Mouse (Mus musculus): ENCODE measurements at regions not wholly inside any gene's neighbourhood (a gene's known extent, or its start where the extent isn't known, plus 50 kb on each side); places are given as distances from the start of the nearest gene placed in this dataset.

DNA sequence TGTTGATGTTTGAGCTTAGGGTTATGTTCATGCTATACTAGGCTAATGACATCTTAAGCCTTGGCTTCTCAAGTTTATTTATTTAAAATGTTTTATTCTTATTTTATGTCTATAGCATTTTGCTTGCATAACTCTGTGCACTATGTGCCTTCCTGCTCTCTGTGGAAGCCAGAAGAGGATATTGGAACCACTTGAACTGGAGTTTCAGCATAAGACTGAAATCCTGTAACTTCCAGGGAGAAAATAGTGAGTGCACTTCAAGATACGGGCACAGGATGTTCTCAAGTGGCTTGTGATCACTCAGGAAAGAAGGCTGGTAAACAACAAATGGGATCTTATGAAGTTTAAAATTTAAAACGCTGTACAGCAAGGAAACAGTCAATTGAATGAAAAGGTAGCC, 257.0 kb upstream of the Gm10131 start:
- peak; percentile 21 for DNase-seq

DNA sequence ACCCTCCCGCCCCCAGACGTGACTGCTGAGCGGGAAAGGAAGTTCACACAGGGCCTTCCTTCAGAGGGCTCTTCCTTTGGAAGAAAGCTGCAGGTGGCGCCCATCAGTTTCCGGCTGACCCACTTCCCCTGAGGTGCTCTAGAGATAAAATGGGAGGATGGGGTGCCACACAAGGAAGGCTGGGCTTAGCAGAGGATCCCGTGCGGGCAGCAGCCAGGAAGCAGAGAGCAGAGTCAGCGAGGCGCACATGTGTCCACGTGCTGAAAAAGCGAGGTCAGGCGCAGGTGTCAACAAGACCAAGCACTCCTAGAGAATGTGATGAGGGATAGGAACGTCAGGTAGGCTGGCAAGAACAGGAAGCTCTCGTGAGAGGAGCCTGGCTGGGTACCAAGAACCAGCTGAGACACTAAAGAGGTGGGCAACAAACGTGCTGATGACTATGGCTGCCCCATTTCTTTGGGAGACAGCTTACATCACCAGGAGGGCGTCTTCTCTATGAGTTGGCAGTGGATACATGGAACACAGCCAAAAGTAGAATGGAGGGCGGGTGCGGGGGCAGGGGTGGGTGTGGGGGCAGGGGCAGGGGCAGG, 253.0 kb upstream of the Gm10131 start:
- DNase-seq = no peak

DNA sequence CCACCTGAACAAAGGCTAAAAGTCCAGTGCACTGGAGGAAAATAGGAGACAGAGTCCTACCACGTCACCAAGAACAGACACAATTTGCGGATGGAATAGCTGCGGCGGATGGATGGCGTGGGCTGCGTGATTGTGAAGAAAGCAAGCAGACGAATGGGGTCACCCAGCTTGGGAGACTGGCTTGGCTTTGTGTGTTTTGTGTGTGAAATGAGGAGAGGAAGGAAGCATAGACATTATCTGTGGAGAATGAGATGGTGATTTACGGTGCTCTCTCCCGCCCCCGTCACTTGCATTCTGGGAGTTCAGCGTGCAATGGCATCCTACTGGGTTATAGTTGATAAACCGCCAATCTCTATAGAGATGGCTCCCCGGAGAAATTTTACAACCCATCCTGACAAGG, 252.1 kb upstream of the Gm10131 start:
- no peak for DNase-seq

DNA sequence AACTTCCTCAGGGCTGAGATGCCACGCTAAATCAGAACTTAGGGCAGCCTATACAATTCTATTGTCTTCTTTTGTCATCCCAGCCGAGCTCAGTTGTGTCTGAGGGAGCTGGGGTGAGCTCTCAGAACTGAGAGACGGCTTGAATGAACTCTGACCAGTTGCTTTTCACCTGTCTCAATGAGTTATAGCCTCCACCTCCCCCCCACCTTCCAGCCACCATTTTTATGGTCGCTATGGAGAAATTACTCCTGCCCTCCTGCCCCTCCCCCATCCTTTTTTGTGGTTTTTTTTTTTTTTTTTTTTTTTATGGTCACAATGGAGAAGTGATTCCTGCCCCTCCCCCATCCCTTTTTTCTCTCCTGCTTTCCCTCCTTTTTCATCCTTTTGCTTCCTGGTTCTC, 251.6 kb upstream of the Gm10131 start:
- DNase-seq = no peak

DNA sequence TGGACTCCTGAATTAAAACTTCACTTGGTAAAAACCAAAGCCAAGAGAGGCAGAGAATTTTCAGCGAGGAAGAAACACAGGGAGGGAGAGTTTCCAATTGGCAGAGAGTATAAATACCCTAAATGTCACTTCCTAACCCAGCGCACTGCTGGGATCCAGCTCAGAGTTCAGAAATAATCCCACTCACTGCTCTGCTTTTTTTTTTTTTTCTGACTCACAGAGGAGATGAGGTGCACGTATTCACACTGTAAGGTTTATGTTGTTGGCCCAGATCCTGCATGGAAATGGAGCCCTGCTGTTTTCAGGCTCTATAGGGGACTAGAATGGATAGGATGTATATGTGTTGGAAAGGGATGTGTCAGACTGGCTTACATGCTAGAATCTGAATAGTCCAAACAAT, 249.8 kb upstream of the Gm10131 start:
- no peak for DNase-seq

DNA sequence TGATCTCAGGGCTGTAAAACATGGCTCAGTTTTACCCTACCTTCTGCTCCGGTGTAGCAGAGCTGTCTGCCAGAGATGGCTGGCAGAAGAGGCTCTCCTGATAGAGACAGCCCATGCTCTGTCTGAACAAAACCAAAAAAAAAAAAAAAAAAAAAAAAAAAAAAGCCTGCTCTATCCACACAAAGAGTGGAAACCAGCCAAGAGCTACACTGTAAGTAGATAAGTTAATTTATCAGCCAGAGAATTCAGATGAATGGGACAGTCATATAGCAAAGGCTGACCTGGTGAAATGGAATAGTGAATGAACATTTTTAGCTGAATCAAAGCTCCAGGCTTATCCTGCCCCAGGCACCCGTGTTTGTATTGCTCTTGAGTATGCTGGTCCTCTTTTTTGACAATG, 248.2 kb upstream of the Gm10131 start:
- no peak for DNase-seq

DNA sequence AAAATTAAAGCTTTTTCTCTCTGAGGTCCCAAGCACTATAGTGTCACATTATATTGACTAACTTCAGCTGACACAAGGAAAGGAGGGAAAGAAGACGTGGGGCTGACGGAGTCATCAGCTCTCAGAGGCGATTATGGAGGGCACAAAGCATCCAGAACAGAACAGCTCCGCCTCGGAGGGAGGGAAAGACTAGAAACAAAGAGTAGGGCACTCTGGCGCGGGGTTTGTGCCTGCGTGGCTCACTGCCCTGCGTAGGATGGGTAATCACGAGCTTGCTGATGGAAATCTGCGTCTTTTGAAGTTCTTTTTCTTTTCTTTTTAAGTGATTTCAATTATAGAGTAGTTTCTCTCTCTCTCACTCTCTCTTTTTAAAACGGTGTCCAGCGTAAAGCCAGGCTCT, 243.5 kb upstream of the Gm10131 start:
- no peak for DNase-seq

DNA sequence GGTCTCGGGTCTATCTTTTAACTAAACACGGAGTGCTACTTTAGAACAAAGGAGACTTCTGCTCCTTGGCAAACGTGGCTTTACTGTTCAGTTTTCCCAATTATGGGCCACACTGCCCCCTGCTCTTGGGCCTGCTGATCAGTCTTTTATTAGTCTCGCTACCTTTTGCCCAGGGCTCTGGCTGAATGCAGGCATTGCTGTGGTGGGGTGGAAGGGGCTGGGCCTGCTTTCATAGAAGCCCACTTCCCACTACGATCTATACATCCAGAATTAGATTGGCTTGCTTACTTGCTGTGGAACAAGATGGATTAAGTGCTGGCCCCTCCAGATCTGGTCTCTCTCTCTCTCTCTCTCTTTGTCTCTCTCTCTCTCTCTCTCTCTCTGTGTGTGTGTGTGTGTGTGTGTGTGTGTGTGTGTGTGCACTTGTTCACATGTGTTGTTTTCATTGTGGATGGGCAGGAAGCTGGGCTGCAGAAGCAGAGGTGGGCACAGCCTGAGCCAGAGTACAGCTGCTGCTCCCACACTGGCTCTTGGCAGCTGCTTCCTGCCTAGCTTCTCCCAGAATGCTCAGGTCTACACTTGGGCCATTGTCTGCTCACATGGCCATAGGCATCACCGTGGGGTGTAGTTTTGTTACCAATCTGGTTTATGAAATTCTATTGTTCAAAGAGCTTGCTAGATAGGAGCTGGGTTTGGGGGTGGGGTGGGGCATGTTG, 241.8 kb upstream of the Gm10131 start:
- no peak for DNase-seq

DNA sequence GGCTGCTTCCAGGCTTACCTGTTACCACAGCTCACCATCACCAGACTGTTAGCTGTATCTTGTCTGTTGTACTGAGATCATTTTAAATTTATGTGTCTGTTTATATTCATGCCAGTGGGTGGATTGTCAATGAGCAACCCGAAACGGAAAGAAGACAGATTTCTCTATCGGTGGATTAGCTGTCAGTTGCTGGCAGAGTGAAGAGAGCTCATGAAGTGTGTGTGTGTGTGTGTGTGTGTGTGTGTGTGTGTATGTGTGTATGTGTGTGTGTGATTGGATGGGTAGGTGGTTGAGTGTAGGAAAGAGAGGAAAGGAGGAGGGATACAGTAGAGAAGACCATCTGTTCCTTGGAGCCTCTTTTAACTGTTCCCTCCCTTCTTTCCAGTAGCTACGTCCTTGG, 223.3 kb upstream of the Gm10131 start:
- DNase-seq = no peak

DNA sequence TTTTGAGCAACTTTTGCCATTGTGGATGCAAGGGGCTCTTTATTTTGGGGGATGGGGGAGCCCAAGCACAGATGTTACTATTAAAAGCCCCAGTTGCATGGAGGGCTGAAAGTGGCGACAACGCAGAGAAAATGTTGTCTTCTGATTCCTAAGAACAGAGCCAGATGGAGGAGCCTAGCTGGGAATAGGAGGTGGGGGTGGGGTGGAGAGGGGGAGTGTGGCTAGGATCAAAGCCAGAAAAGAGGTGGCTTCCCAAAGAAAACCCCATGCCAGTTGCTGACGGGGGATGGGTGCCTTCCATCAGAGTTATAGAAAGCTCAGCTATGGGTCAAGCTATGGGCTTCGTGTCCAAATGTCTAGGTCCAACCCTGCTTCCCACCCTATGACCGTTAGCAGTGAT, 220.1 kb upstream of the Gm10131 start:
- DNase-seq = no peak

DNA sequence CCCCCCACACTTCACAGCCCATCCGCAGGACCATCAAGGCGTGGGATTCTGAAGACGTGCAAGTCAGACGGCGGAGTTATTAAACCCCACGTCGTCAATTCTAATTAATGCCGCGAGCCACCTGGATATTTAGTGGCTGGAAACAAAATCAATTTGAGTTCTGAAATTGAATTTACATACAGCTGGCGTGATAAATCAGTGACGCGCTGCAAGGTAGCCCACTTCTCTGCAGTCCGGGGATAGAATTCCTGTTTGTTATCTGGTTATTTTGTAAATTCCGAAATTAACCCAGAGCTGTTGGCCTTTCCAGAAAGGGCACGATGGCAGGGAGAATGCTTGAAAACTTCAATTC, 215.1 kb upstream of the Gm10131 start:
- DNase-seq = no peak

DNA sequence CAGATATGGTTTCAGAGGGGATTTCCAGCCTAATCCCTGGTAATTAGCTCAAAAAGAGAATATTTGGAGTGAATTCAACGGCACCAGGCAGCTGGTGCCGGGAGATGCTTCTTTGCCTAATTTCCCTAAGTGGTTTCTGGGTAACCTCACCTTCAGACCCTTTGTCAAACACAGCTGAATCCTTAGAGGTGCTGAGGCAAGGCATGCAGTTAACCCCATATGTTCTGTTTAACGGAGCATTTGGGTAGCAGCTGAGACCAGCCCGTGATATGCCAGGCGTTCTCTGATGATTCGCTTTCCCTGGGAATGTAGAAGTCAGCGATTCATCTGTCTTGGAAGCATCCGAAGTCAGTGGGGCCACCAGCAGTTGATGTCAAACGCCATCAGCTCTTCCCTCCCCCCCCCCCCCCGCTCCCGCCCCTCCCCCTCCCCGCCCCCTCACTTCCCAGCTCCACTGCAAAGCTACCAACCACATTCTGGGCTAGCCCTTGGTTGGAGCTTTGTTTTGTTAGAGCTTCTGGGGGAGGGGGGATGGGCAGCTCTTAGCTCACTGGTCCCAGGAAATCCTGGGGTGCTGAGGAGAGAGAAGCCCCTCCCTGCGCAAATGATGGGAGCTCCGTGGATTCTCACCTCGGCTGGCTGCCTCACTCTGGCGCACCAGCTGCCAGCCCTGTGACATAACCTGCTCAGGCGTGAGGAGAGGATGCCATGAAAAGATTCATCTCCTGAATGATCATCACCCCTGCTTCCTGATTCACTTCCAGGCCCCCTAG, 214.5 kb upstream of the Gm10131 start:
- DNase-seq = no peak

DNA sequence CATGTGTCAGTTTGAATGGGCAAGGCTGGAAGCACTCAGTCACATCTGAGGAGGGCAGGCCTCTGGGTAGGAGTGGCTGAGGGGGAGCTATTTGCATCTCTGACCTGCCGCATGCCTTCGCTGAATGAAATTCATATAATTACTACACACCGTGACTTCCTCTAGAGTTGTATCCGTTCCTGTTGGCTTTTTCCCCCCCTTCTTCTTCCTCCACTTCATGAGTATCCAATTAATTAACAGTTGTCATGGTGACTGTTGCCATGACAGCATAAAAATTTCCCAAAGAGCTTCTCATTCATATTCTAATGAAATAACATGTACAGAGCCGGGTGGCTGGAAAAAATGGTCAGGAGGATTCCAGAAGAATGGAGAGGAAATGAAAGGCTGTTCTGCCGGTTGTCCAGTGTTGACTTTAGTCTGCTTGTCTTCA, 208.6 kb upstream of the Gm10131 start:
- DNase-seq = peak; percentile 2

DNA sequence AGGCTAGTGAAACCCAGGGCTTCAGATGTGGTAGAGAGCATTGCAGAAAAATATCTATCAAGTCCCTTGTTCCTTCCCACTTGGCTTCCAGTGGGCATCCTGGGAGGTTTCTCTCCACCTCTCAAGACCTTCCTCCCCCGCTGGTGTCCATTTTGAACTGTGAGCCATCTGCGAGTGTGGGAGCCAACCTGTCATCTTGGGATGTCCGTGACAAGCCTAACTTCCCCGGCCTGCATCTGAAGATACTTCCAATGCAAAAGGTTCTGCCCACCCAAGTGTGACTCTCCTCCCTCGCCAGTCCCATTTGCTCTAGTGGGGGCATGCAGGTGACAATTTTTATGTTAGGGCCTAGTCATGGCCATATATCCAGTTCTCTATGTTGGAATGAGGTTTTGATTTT, 208.2 kb upstream of the Gm10131 start:
- DNase-seq = no peak

DNA sequence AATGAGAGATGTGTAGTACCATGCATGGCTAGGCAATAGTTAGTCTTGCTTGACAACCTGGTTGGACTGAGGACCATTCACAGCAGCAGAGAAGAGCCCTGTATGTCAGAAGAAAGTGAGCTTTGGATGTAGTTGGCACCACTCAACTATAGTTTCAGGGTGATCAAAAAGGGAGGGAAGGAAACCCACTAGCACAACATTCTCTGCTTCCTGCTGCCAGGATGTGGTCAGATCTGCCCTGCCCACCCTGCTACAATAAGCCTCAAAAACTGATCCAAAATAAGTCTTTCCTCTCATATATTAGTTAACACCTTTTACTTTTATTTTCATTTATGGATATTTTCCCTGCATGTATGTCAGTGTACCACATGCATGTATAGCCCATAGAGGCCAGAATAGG, 203.7 kb upstream of the Gm10131 start:
- no peak for DNase-seq

DNA sequence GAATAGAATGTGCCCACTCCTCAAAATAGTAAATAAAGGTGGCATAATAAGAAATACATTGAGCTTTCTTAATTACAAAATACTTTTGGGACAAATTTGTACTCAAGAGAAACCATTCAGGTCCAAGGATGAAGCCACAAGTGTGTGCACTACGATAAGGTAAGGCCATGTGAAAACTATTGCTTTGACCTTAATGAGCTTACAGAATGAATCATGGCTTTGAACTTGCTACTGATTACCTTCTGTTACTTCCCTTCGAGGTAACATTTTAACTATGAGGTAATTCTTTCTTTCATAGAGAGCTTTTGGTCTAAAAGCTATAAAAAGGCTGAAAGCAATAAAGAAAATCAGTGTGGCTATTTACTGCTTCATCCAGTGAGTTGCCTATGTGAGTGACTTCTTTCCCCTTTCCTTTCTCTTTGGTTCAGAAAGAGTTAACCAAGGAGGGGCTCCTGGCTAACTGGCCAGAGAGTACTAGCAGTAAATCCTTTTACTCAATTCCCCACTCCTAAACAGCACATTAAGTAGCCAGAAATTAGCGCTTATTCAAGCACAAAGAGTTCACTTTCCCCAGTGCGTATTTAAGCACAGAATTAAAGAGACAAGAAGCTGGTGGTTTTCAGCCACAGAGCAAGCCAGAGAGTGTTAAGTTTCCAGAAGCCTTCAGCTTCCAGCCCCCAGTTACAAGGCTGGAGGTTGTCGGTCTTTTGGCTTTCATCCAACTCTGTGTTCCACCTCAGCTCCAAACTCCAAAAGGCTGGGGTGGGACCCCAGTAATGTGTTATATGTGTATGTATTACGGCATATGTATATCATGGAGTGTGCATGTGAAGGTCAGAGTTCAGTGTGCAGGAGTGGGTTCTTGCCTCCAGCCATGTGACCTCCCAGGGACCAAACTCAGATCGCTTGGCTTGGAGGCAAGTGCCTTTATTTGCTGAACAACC, 194.3 kb upstream of the Gm10131 start:
- no peak for DNase-seq

DNA sequence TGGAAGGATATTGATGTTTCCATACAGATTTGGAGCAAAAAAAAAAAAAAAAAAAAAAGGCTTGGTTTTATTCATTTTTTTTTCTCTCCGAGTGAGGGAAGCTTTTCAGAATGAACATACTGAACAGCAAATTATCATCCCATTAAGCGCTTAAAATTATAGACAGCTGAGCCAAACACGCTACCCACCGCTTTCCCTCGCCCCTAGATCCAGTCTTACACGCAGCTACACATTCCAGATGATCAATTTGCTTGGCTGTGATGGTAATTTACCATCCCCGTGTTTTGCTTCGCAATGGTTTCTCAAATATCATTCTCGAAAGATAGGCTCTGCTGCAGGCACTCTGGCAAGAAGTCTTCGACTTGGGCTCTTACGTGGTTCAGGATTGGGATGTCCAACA, 192.3 kb upstream of the Gm10131 start:
- DNase-seq = no peak

DNA sequence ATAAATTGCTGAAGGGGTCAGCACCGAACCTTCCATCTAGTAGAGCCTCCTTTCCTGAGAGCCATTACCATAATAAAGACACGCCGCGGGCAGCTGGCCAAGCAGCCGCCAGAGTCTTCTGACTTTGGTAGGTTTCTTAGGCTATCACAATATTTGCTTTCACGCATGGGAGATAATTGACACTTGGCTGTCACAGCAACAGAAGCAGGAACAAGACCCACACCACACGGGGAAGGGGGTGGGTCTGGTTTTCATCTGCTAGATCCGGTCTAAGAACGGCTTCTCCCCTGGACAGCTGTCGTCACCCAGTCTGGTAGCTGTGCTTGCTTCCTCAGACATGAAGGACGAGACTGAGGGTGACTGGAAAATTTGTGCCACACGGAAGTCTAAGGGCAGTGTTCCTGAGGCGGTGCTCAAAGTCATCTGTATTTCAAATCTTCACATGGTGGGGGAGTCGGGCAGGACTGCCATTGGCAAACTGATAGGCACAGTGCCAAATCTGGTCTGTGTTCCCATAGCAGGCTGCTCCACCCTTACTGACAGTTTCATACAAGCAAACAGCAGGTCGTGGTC, 188.9 kb upstream of the Gm10131 start:
- DNase-seq = peak; percentile 52

DNA sequence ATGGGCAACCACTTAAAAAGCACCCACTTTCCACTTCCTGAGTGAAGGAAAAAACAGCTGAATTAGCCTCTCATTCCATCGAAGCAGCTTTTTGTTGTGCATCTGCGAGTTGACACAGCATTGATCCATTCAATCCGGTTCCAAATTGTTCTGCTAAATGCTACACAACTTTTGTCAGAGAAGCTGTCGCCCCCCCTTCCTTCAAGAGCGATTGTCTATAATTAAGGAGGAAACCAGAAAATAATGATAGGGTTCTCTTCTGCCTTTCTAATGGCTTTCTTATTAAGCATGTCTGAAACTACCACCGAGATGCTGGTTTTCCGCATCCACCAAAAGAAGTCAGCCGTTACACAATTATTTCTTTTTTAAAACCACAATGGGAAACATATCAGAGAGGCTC, 183.2 kb upstream of the Gm10131 start:
- DNase-seq = no peak

DNA sequence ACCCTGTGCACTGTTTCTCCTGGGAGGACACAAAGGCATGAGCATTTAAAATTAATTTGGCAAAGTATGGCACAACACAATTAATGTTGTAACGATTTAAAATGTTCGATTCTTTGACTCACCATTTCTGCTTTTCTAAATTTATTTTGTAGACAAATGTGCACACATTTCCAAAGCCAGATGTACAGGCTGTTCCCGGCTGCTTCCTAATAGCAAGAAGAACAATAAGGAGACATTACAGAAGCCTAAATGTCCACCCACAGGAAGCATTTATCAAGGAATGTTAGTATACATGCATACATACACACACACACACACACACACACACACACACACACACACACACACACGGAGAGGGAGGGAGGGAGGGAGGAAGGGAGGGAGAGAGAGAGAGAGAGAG, 179.1 kb upstream of the Gm10131 start:
- DNase-seq = no peak

DNA sequence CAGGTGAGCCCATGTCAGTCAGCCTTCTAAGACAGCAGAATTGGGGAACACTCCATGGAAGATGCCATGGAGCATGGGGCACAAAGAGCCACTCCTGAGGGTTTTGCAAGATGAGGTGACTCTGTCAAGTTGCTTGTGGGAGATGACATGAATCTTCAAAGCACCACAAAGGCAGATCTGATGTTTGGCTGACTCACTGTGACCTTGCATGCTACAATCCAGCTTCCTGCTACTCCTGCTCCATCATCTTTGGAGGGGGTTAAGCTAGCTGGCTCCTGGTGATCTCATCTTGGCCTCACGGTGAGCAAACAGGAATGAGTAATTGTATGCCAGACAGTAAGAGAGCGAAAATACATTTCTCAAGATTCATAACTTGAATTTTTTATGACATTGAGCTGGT, 176.3 kb upstream of the Gm10131 start:
- no peak for DNase-seq

DNA sequence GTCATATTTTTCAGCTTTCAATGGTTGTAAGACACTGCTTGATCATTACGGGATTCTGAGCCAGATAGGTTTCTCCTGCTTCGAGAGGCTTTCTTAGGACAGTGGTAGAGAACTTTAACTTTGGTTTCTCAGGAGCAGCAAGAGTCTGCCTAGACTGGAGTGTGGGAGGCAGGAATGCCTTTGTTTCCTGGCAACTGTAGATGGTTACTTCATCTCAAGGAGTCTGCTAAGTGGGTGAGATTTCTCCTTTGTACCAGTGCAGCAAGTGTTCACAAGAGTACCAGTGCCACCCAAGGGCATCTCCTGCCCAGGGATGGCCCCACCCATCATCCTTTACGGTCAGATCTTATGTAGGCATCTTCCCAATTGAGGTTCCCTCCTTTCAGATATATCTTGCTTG, 173.0 kb upstream of the Gm10131 start:
- peak; percentile 7 for DNase-seq

DNA sequence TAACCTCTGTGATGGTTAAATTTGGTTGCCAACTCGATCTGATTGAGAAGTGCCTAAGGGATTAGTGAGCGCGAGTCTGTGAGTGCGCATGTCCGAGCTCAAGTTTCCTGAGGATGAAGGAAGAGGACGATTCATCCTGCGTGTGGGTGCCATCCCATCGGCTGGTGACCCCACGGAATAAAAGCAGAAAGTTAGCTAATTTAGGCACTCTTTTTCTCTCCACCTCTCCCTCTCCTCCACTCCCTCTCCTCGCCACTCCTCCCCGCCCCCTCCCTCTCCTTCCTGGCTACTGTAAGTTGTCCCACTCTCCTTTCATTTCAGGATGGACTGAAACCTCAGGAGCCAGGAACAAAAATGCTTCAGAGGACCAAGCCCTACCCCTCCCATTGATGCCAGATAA, 168.9 kb upstream of the Gm10131 start:
- no peak for DNase-seq
